In the genomic region with DNA sequence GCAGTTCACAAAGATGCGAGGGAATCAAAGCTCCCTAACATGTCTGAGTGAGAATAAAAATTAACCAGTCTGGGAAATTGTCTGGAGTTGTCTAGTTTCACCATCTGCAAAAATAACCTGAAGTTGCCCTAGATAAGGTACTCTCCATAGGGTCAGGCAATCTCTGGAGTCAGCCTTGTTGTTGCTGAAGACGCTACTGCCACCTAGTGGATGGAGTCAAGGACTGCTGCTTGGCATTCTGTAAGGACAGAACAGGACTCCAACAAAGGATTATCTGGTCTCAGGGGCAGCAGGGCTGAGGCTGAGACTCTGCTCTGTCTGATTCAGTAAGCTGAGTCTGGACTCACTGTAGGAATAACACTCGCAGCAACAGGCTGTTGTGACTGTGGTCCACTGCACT, we compare ENCODE assay signal across 9 mouse cellular contexts. TPM values are rescaled to one million over a fixed set of nuclear protein-coding genes. Genes with fewer than 3 reads are reported as not detected.
A peak's percentile ranks its signal among the peaks of the same experiment; 100 is the strongest.
DNase-seq lines count a peak whose midpoint lies in the region; ATAC-seq lines count a peak whose summit lies in the region.
"Had no signal": no experiment of that assay in that cellular context is flagged by ENCODE, and none has a peak within 500 bp of the region (broad histone marks: within the 10 kb centered on the region; RNA-seq: fewer than 3 reads in every experiment).

No protein-coding gene starts in this region.

- H3K9ac ChIP-seq in hindbrain, embryonic 16.5 days (ENCODE audit: low read depth, low read length), result no peak overlapping the region

- H3K9me3 ChIP-seq in hindbrain, embryonic 16.5 days (ENCODE audit: control insufficient read depth, low read length), result no peaks in the 10 kb centered on the region

- peaks cover 32% of the 10 kb centered on the region for H3K4me1 ChIP-seq in hindbrain, embryonic 16.5 days (ENCODE audit: control insufficient read depth, insufficient read depth, low read depth, low read length)

- intact Hi-C loops in left cerebral cortex, postnatal 14 days (cut with DNase I), result loop anchor here (5.0 kb wide), 1 partner anchor 268 kb away; no protein-coding TSS in a partner anchor

- ATAC-seq in hindbrain, embryonic 16.5 days, result peak; percentile 78

- H3K27ac ChIP-seq in hindbrain, embryonic 16.5 days (ENCODE audit: low read depth, low read length), result peak overlapping the region; percentile 55

- no peak overlapping the region for H3K4me2 ChIP-seq in hindbrain, embryonic 16.5 days (ENCODE audit: low read length)

- no peaks in the 10 kb centered on the region for H3K27me3 ChIP-seq in hindbrain, embryonic 16.5 days (replicated peaks; ENCODE audit: control insufficient read depth, insufficient read depth, low read length)

- peaks cover 9% of the 10 kb centered on the region for H3K36me3 ChIP-seq in hindbrain, embryonic 16.5 days (ENCODE audit: control insufficient read depth, insufficient read depth, low read length)

- peak; percentile 67 for DNase-seq in urinary bladder, postnatal 14 days (ENCODE audit: low spot score)
- DNase-seq in urinary bladder, adult 2 months (ENCODE audit: low spot score), result no peak
- DNase-seq in cerebellum, adult 8-10 months, result peak; percentile 57
- peak; percentile 91 for DNase-seq in forelimb bud, embryonic 11.5 days (ENCODE audit: low read depth, low spot score)
- DNase-seq in left cerebral cortex, postnatal 14 days (ENCODE audit: low spot score in 2 of 2), result peak; percentile 72 to 83
- DNase-seq in mesoderm, embryonic 11.5 days (ENCODE audit: low read depth, low spot score), result peak; percentile 95
- peak; percentile 34 to 46 for DNase-seq in spleen, postnatal 36 days (ENCODE audit: low spot score in 2 of 2)

- 27% methylated on average over 3 of the region's 3 CpGs for WGBS in hindbrain, embryonic 16.5 days

- no peak overlapping the region for H3K4me3 ChIP-seq in hindbrain, embryonic 16.5 days (ENCODE audit: low read length)
- H3K4me3 ChIP-seq: erythroblast, embryonic 14.5 days had no signal

RNA-seq across cellular contexts. Expression of gene Fndc9, which starts 20.0 kb away (rescaled TPM):
- 0.07 TPM in 2 replicates for polyA plus RNA-seq in urinary bladder, adult 2 months (2012; rRNA removed)
- 2.7 and 3.8 TPM in 2 replicates for polyA plus RNA-seq in hindbrain, embryonic 16.5 days (2015; fragmentation: Nextera tagmentation; extraction: Ambion mirVana)
- total RNA-seq in left cerebral cortex, postnatal 14 days (2021), result 1 to 10 TPM; 6.7 to 7.3 TPM
- polyA plus RNA-seq: erythroblast, embryonic 14.5 days had no signal

RNA-seq across cellular contexts. Expression of gene Nipal4, which starts 49.0 kb away (rescaled TPM):
- polyA plus RNA-seq in urinary bladder, adult 2 months (2012; rRNA removed), result 40.3 and 48.3 TPM in 2 replicates
- polyA plus RNA-seq in hindbrain, embryonic 16.5 days (2015; fragmentation: Nextera tagmentation; extraction: Ambion mirVana), result 0.26 and 0.45 TPM in 2 replicates
- 1 to 10 TPM; 1.6 to 2.6 TPM for total RNA-seq in left cerebral cortex, postnatal 14 days (2021)
- polyA plus RNA-seq: erythroblast, embryonic 14.5 days had no signal

Comparison
In these comparisons a context has a peak if more than half of its experiments do, and no peak if none do; other contexts are left out.
1. RNA of gene Nipal4, which starts 49.0 kb away (polyA plus RNA-seq): 40.3 to 48.3 TPM in urinary bladder, adult 2 months; 0.26 to 0.45 TPM in hindbrain, embryonic 16.5 days; every median in the first group is over 10 times any median in the second.